Mouse (Mus musculus) layer of hippocampus, postnatal 10 days (tissue): ENCODE results near the gene Cela3a. TPM values are rescaled to one million over a fixed set of nuclear protein-coding genes. Genes with fewer than 3 reads are reported as not detected.
A peak's percentile ranks its signal among the peaks of the same experiment; 100 is the strongest.

Experiments
- DNase-seq, 2 experiments: peaks; one replicate each; pipeline ENCODE4 v3.0.0; 2021; ENCODE audit warnings: low spot score in 2 of 2
- total RNA-seq, 2 experiments: library from RNA; stranded (reverse); gene quantifications; 2 replicates each; pipeline ENCODE4 v1.2.3; 2021

Gene Cela3a
- total RNA-seq, 2 experiments from 2014 or later: not detected

DNA sequence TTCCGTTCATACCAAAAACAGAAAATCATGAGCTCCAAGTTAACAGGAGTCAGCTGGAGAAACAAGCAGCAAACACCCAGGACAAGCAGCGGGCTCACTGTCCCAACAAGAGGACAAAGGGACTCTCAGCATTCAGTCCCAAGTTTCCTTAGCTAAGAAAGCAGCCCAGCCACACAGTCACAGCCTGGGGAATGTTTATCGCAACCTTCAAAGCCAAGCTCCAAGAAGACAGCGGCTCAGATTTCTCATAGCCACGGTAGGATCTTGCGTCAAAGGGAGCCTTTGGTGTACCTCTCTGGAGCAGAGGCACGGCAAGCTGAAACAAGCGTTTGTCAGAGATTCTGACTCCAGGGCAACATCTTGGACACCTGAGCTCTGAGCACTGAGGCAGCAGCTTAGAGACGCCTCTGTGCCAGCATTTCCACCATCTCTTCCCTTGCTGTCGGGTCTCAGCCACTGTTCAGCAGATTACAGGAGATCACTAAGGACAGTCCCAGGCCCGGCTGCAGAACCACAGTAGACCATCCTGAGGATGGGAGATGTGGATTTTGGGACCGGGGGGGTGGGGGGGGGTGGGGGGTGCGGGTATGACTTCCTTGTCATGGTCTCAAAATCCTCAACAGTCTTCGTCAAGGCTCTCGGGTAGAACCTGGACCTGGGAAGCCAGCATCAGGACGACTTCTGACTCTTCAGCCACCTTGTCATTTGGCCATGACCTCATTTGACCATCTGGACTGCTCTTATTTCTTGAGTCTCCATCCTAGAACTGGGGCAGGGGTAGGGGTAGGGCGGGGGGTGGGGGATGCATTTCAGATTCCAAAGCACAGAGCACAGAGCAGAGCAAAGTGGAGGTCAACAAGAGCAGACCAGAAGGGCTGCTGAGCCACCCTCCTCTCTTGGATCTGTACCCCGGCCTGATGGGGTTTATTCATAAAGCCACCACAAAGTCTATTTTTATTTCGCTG lies 34.0 kb downstream of the Cela3a start:
- no peak for DNase-seq

- no peak for DNase-seq
Measured at GRCm38 (mm10) chr4:137373711-137374110, 35.9 kb downstream of the Cela3a start.

DNA sequence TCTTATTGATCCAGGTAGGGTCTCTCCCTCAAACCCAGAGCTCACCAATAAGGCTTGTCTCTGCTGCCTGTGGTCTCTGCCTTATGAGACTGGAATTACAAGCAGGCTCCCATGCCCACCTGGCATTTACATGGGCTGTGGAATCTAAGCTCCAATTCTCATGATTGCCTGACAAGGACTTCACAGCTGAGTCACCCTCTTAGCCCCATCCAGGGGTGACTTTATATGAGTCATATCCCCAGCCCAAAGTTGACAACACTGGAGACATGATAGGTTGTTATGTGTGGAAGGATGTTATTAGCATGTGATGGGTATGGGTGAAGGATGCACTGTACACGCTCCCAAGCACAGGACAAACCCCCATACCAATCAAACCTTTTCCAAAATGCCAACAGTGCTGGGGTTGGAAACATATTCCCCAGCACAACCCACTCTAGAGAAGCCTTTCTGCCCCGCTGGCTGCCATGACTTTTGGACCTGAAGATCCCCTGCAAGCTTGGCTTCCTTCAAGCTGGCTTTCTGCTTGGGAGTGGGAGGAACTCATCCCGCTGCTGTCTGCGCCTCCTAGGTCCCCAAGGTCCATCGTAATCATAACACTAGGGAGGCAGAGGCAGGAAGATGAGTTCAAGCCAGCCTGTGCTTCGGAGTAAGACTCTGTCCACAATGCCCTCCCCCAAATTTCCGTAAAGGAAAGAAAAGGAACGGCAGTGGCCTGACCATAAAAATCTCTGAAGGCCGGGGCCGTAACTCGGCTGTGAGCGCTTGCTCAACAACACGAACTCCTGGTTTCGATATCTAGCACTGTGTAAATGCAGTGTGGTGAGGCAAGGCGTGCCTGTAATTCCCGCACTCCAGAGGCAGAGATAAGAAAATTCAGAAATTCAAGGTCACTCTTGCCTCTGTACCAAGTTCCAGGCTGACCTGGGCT lies 37.7 kb downstream of the Cela3a start:
- DNase-seq: no peak

GRCm38 (mm10) chr4:137369954-137370750 lies 39.4 kb downstream of the Cela3a start:
- DNase-seq: no peak

DNA sequence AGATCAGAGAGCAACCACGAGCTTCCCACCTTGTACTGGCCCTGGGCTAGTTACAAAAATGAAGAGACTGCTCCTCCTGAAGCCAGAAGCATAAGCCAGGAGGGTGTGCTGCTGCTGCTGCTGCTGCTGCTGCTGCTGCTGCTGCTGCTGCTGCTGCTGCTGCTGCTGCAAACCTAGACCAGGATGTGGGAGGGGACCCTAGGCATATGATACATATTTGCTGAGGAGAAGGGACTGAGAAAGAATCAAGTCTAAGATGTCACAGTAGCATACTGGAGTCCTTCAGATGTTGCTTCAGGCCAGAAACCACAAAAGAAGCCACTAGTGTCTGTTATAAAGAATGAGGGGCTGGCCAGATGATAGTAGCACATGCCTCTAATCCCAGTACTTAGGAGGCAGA lies 41.4 kb downstream of the Cela3a start:
- DNase-seq: no peak

- no peak for DNase-seq
Measured at GRCm38 (mm10) chr4:137367275-137368088, 42.1 kb downstream of the Cela3a start.

DNA sequence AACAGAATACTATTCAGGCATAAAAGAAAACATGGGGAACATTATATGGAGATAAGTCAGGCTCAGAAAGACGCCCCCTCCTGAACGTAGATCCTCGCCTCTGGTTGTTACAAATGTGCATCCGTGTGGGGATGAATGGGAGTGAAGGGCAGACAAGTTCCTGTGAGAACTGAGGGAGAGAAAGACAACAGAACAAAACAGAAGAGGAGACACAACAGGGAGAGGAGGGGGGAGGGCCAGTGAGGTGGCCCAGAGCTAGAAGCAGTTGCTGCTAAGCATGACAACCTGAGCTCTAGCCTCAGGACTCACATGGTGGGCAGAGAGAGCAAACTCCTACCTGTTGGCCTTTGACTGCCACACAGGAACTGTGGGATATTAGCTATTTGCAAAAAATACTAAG lies 43.5 kb downstream of the Cela3a start:
- no peak for DNase-seq

- DNase-seq: no peak
Measured at GRCm38 (mm10) chr4:137365356-137366062, 44.1 kb downstream of the Cela3a start.

DNA sequence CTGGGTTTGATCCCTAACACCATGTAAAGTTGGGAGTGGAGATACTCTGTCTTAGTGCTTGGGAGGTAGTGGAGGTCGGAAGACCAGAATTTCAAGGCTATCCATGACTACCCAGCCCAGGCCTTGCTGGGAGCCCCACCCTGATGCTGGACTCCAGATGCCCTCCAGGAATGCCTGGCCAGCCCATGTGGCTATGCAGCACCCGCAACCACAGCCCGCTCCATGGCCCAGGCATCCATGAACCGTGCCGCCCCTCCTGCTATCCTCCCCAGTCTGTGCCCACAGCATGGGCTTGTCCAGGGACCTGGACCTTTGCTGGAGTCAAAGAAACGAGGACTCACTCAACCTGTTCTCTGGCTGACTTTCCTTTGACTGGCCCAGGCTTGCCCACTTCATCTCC lies 44.8 kb downstream of the Cela3a start:
- no peak for DNase-seq

DNA sequence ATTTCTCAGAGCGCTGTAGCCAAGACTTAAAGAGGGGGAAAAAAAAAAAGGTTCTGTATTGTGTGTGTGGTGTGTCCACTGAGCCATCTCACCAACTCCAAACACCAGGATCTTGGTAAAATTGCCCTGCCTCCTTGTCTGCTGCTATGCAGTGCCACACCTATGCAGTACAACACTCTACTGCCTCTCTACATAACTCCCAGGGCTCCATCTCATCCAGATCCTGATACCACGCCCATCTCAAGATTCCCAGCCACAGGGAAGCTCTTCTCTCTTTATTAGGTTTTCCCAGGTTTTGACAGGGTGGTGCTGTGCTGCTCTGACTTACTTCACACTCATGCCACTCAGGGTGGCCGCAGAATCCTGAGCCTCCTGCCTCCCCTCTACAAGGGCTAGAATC lies 48.6 kb downstream of the Cela3a start:
- no peak for DNase-seq

- DNase-seq: no peak
Measured at GRCm38 (mm10) chr4:137358291-137359002, 51.1 kb downstream of the Cela3a start.

GRCm38 (mm10) chr4:137357517-137358254 lies 51.9 kb downstream of the Cela3a start, which contains the start of gene Cdc42:
Cdc42 (minus strand) TSS chr4:137357720.
- DNase-seq: peak; percentile 98

GRCm38 (mm10) chr4:137356674-137357510 lies 52.7 kb downstream of the Cela3a start:
- DNase-seq: peak; percentile 61 to 70
